Mouse (Mus musculus): ENCODE measurements at regions not wholly inside any gene's neighbourhood (a gene's known extent, or its start where the extent isn't known, plus 50 kb on each side); places are given as distances from the start of the nearest gene placed in this dataset.

- H3ac ChIP-seq (ENCODE audit: control insufficient read depth, insufficient read length): no peak overlapping the region
- H3K27me3 ChIP-seq (ENCODE audit: control insufficient read depth, insufficient read depth, insufficient read length): no peaks in the 10 kb centered on the region
- H3K4me3 ChIP-seq: no peak overlapping the region
- no peaks in the 10 kb centered on the region for H3K36me3 ChIP-seq (ENCODE audit: control insufficient read depth, insufficient read depth)
- H3K79me2 ChIP-seq (ENCODE audit: control insufficient read depth, insufficient read depth): no peaks in the 10 kb centered on the region
- no peak for TF ChIP-seq MYOD1 (IDR thresholded peaks at IDR 0.05; ENCODE audit: control insufficient read depth in 1 of 3, insufficient read length in 2 of 3, low read depth in 2 of 3)
- TF ChIP-seq TCF3 (IDR thresholded peaks at IDR 0.05; ENCODE audit: insufficient read length, low read depth): no peak
- TF ChIP-seq SRF (IDR thresholded peaks at IDR 0.05; ENCODE audit: control insufficient read depth, insufficient read length, low read depth): no peak
- no peak for TF ChIP-seq USF1 (IDR thresholded peaks at IDR 0.05; ENCODE audit: low read depth)
- no peak for TF ChIP-seq TCF12 (IDR thresholded peaks at IDR 0.05; ENCODE audit: insufficient read depth, poor library complexity, severe bottlenecking)
- TF ChIP-seq MYOG (IDR thresholded peaks at IDR 0.05; ENCODE audit: control insufficient read depth in 1 of 3, insufficient read depth in 1 of 3, insufficient read length in 2 of 3, low read depth in 2 of 3): no peak
- no peak for TF ChIP-seq E2F4 (IDR thresholded peaks at IDR 0.05; ENCODE audit: insufficient read depth)
- no peak for TF ChIP-seq POLR2AphosphoS2 (IDR thresholded peaks at IDR 0.05; ENCODE audit: insufficient read length, low read depth)
- TF ChIP-seq REST (IDR thresholded peaks at IDR 0.05; ENCODE audit: insufficient read depth, insufficient read length): no peak
- TF ChIP-seq MAX (IDR thresholded peaks at IDR 0.05; ENCODE audit: low read depth): no peak
- no peak for TF ChIP-seq POLR2A (IDR thresholded peaks at IDR 0.05; ENCODE audit: insufficient read length, low read depth)
- TF ChIP-seq CEBPB (IDR thresholded peaks at IDR 0.05; ENCODE audit: insufficient read depth, poor library complexity, severe bottlenecking): no peak
- H3K4me2 ChIP-seq (ENCODE audit: low read depth): no peak overlapping the region
These were observed 567.3 kb downstream of the Prkd1 start for GRCm38 (mm10) chr12:50081571-50081970.

DNA sequence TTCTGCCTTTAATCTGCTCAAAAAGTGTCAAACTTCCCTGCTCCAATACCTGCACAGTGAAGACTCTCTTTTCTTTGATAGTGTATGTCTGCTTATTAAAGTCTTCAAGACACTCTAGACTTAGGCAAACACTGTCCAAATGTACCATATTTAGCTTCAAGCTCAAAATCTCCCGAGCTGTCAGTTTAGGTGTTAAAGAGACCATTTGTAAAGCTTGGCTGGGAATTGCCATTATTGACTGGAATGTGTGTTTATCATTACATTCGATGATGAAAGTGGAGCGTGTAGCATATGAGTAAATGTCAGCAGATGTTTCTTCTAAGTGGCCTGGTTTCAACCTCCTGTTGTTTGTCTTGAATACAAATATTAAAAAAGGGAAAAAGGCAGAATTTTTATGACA lies 564.4 kb downstream of the Prkd1 start:
- no peaks in the 10 kb centered on the region for H3K79me2 ChIP-seq (ENCODE audit: control insufficient read depth, insufficient read depth)
- no peak for TF ChIP-seq REST (IDR thresholded peaks at IDR 0.05; ENCODE audit: insufficient read depth, insufficient read length)
- TF ChIP-seq SRF (IDR thresholded peaks at IDR 0.05; ENCODE audit: control insufficient read depth, insufficient read length, low read depth): no peak
- TF ChIP-seq TCF12 (IDR thresholded peaks at IDR 0.05; ENCODE audit: insufficient read depth, poor library complexity, severe bottlenecking): no peak
- no peak for TF ChIP-seq CEBPB (IDR thresholded peaks at IDR 0.05; ENCODE audit: insufficient read depth, poor library complexity, severe bottlenecking)
- TF ChIP-seq MYOD1 (IDR thresholded peaks at IDR 0.05; ENCODE audit: control insufficient read depth in 1 of 3, insufficient read length in 2 of 3, low read depth in 2 of 3): no peak
- TF ChIP-seq POLR2A (IDR thresholded peaks at IDR 0.05; ENCODE audit: insufficient read length, low read depth): no peak
- no peak for TF ChIP-seq POLR2AphosphoS2 (IDR thresholded peaks at IDR 0.05; ENCODE audit: insufficient read length, low read depth)
- no peak for TF ChIP-seq E2F4 (IDR thresholded peaks at IDR 0.05; ENCODE audit: insufficient read depth)
- no peak for TF ChIP-seq TCF3 (IDR thresholded peaks at IDR 0.05; ENCODE audit: insufficient read length, low read depth)
- TF ChIP-seq USF1 (IDR thresholded peaks at IDR 0.05; ENCODE audit: low read depth): no peak
- TF ChIP-seq MAX (IDR thresholded peaks at IDR 0.05; ENCODE audit: low read depth): no peak
- TF ChIP-seq MYOG (IDR thresholded peaks at IDR 0.05; ENCODE audit: control insufficient read depth in 1 of 3, insufficient read depth in 1 of 3, insufficient read length in 2 of 3, low read depth in 2 of 3): no peak
- no peak overlapping the region for H3ac ChIP-seq (ENCODE audit: control insufficient read depth, insufficient read length)
- no peaks in the 10 kb centered on the region for H3K27me3 ChIP-seq (ENCODE audit: control insufficient read depth, insufficient read depth, insufficient read length)
- H3K36me3 ChIP-seq (ENCODE audit: control insufficient read depth, insufficient read depth): no peaks in the 10 kb centered on the region
- no peak overlapping the region for H3K4me3 ChIP-seq
- H3K4me2 ChIP-seq (ENCODE audit: low read depth): no peak overlapping the region

- no peaks in the 10 kb centered on the region for H3K36me3 ChIP-seq (ENCODE audit: control insufficient read depth, insufficient read depth)
- no peak overlapping the region for H3K4me3 ChIP-seq
- H3K79me2 ChIP-seq (ENCODE audit: control insufficient read depth, insufficient read depth): no peaks in the 10 kb centered on the region
- no peak overlapping the region for H3ac ChIP-seq (ENCODE audit: control insufficient read depth, insufficient read length)
- TF ChIP-seq MYOD1 (IDR thresholded peaks at IDR 0.05; ENCODE audit: control insufficient read depth in 1 of 3, insufficient read length in 2 of 3, low read depth in 2 of 3): no peak
- TF ChIP-seq TCF12 (IDR thresholded peaks at IDR 0.05; ENCODE audit: insufficient read depth, poor library complexity, severe bottlenecking): no peak
- TF ChIP-seq MYOG (IDR thresholded peaks at IDR 0.05; ENCODE audit: control insufficient read depth in 1 of 3, insufficient read depth in 1 of 3, insufficient read length in 2 of 3, low read depth in 2 of 3): no peak
- TF ChIP-seq USF1 (IDR thresholded peaks at IDR 0.05; ENCODE audit: low read depth): no peak
- TF ChIP-seq TCF3 (IDR thresholded peaks at IDR 0.05; ENCODE audit: insufficient read length, low read depth): no peak
- no peak for TF ChIP-seq REST (IDR thresholded peaks at IDR 0.05; ENCODE audit: insufficient read depth, insufficient read length)
- TF ChIP-seq POLR2AphosphoS2 (IDR thresholded peaks at IDR 0.05; ENCODE audit: insufficient read length, low read depth): no peak
- no peak for TF ChIP-seq E2F4 (IDR thresholded peaks at IDR 0.05; ENCODE audit: insufficient read depth)
- no peak for TF ChIP-seq POLR2A (IDR thresholded peaks at IDR 0.05; ENCODE audit: insufficient read length, low read depth)
- no peak for TF ChIP-seq MAX (IDR thresholded peaks at IDR 0.05; ENCODE audit: low read depth)
- no peaks in the 10 kb centered on the region for H3K27me3 ChIP-seq (ENCODE audit: control insufficient read depth, insufficient read depth, insufficient read length)
- no peak overlapping the region for H3K4me2 ChIP-seq (ENCODE audit: low read depth)
These were observed 537.5 kb downstream of the Prkd1 start for GRCm38 (mm10) chr12:50111246-50112044.

DNA sequence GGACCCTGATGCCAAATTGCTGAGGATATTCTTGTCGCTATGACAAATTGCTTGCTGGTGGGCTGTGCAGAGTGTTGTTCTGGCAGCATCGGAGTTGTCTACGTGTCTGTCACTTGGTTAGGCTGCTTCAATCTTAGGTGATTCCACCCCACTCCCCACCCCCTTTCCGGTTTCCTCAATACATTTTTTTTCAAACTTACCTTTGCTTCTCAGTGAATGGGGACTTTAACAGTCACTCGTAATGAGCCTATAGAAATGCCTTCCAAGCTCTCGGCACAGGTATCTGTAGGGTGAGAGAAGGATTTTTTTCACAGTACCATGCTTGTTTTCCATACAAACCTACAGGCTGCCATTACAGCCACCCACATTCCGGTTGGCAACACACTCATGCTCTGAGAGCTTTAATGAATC lies 536.8 kb downstream of the Prkd1 start:
- no peaks in the 10 kb centered on the region for H3K36me3 ChIP-seq (ENCODE audit: control insufficient read depth, insufficient read depth)
- no peak overlapping the region for H3ac ChIP-seq (ENCODE audit: control insufficient read depth, insufficient read length)
- no peaks in the 10 kb centered on the region for H3K27me3 ChIP-seq (ENCODE audit: control insufficient read depth, insufficient read depth, insufficient read length)
- no peak overlapping the region for H3K4me2 ChIP-seq (ENCODE audit: low read depth)
- no peaks in the 10 kb centered on the region for H3K79me2 ChIP-seq (ENCODE audit: control insufficient read depth, insufficient read depth)
- TF ChIP-seq TCF3 (IDR thresholded peaks at IDR 0.05; ENCODE audit: insufficient read length, low read depth) (no peak), TCF12 (IDR thresholded peaks at IDR 0.05; ENCODE audit: insufficient read depth, poor library complexity, severe bottlenecking) (no peak), CEBPB (IDR thresholded peaks at IDR 0.05; ENCODE audit: insufficient read depth, poor library complexity, severe bottlenecking) (no peak), E2F4 (IDR thresholded peaks at IDR 0.05; ENCODE audit: insufficient read depth) (no peak)
- H3K4me3 ChIP-seq: no peak overlapping the region
